Mouse (Mus musculus) stomach, embryonic 16.5 days (tissue): ENCODE measurements at regions not wholly inside any gene's neighbourhood (a gene's known extent, or its start where the extent isn't known, plus 50 kb on each side); places are given as distances from the start of the nearest gene placed in this dataset.

Source experiments
- ATAC-seq: fragments of 200-750 bp; cut with Nextera tagmentation; 2 replicates; pipeline ENCODE4 v1.8.0; 2017; ENCODE audit warnings: moderate number of reproducible peaks, moderate TSS enrichment; ENCODE audit not compliant: insufficient read depth, low FRiP score
- H3K27ac ChIP-seq: fragments of 300-500 bp; sonication (generic); 2 replicates; pipeline ENCODE4 v1.5.1; 2014; ENCODE audit warnings: low read length
- H3K27me3 ChIP-seq: fragments of 300-500 bp; sonication (generic); 2 replicates; pipeline ENCODE4 v1.6.1; 2014; ENCODE audit warnings: low read length, control low read depth, mixed read lengths; ENCODE audit not compliant: control insufficient read depth, insufficient read depth
- H3K36me3 ChIP-seq: fragments of 300-500 bp; sonication (generic); 2 replicates; pipeline ENCODE4 v1.6.1; 2014; ENCODE audit warnings: low read length; ENCODE audit not compliant: control insufficient read depth, insufficient read depth
- H3K4me1 ChIP-seq: fragments of 300-500 bp; sonication (generic); 2 replicates; pipeline ENCODE4 v1.6.1; 2014; ENCODE audit warnings: low read length, control low read depth, mixed read lengths; ENCODE audit not compliant: control insufficient read depth, insufficient read depth
- H3K4me2 ChIP-seq: fragments of 300-500 bp; sonication (generic); 2 replicates; pipeline ENCODE4 v1.6.1; 2014; ENCODE audit warnings: low read depth, low read length, mixed read lengths
- H3K4me3 ChIP-seq: fragments of 300-500 bp; sonication (generic); replicated peaks from 2 replicates; pipeline ENCODE4 v1.5.1; 2014; ENCODE audit warnings: mild to moderate bottlenecking, low read length
- H3K9ac ChIP-seq: fragments of 300-500 bp; sonication (generic); 2 replicates; pipeline ENCODE4 v1.6.1; 2014; ENCODE audit warnings: low read length
- H3K9me3 ChIP-seq: fragments of 300-500 bp; sonication (generic); replicated peaks from 2 replicates; pipeline ENCODE4 v1.6.1; 2016; ENCODE audit warnings: low read length, control low read depth; ENCODE audit not compliant: control insufficient read depth
- WGBS: fragments of 180-500 bp; shearing (Covaris S2); extraction: QIAGEN DNeasy Blood & Tissue Kit; methylation state at CpG from one replicate; pipeline ENCODE4 v1.1.7; 2014; 5-methylcytosine and 5-hydroxymethylcytosine counted together

DNA sequence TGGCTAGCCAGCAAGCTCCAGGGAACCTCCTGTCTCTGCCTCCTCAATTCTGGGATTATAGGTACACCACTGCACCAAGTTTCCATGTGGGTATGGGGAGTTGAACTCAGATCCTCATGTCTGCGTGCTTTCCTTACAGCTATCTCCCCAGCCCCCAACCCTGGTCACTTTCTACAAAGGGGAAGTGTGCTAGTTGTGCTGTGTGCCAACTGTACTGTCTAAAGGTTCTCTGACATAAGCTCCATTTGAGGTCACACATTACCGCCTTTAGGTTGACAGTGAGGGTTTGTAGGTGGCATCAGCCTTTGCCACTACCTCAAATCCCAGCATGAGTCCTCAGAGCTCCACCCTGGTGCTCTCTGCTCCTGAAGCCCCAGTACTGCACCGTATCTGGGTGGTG is 200.7 kb downstream of the Tex29 start:
- H3K4me1 ChIP-seq, result no peaks in the 10 kb centered on the region; the same call in 1 of the 2 replicates
- 0 out of 2 replicates have a peak overlapping the region, but pooled peaks have one; percentile 17 for H3K4me2 ChIP-seq
- H3K9me3 ChIP-seq, result no peaks in the 10 kb centered on the region
- H3K9ac ChIP-seq, result no peak overlapping the region
- no peaks in the 10 kb centered on the region for H3K27me3 ChIP-seq
- no peak for ATAC-seq
- H3K4me3 ChIP-seq, result no peak overlapping the region
- no peaks in the 10 kb centered on the region for H3K36me3 ChIP-seq
- 74% methylated on average over 3 of the region's 3 CpGs for WGBS
- no peak overlapping the region for H3K27ac ChIP-seq

DNA sequence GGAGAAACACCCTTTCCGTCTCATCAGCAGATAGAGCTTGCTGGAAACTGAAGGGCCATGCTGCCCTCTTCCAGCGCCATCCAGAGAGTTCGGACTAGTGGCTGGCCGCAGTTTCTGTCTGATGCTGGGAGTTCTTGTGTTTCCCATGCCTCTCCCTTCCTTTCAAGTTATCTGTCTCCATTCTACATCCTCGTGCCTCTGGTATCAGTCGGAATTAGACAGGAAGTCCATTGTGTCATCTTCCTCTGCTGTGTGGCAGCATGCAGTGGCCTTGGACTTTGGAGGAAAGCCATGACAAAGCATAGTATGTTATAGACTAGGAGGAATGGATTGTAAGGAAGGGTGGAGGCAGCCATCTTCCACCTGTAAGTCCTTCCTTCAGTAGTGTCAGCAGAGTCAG is 201.4 kb downstream of the Tex29 start:
- no peak for ATAC-seq
- 49% methylated on average over 6 of the region's 6 CpGs for WGBS

DNA sequence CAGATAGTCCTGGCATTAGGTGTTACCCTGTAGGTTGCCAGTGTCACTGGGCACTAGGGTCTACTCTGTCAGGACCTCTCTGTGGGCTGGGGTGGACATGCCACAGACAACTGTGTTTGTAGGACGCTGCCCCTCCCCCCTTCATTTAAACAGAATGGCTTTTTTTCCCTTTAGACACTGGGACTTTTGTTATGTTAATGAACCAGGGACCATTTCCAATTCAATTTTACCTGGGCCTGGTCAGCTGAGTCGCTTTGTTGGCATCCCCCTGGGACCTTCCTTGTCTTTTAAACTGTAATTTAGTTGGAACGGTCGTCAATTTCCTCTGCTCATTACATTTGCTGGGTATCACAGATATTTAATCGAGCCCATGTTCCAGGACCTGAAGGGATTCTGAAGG is 210.6 kb downstream of the Tex29 start:
- ATAC-seq, result no peak
- 61% methylated on average over 5 of the region's 5 CpGs for WGBS

More for the DNA sequence above, 201.4 kb downstream of the Tex29 start:
- 0 out of 2 replicates have a peak overlapping the region, but pooled peaks have one; percentile 17 for H3K4me2 ChIP-seq
- H3K27me3 ChIP-seq, result no peaks in the 10 kb centered on the region
- H3K36me3 ChIP-seq, result no peaks in the 10 kb centered on the region
- H3K4me1 ChIP-seq, result no peaks in the 10 kb centered on the region; the same call in 1 of the 2 replicates
- no peak overlapping the region for H3K9ac ChIP-seq
- H3K9me3 ChIP-seq, result no peaks in the 10 kb centered on the region
- no peak overlapping the region for H3K27ac ChIP-seq
- H3K4me3 ChIP-seq, result no peak overlapping the region

GRCm38 (mm10) chr8:12051357-12051756 is 211.1 kb downstream of the Tex29 start:
- Histone ChIP-seq H3K9me3 (no peaks in the 10 kb centered on the region), H3K9ac (no peak overlapping the region), H3K27ac (no peak overlapping the region), H3K36me3 (no peaks in the 10 kb centered on the region), H3K4me1 (no peaks in the 10 kb centered on the region), H3K4me3 (no peak overlapping the region), H3K4me2 (no peak overlapping the region), H3K27me3 (no peaks in the 10 kb centered on the region)
- 38% methylated on average over 12 of the region's 12 CpGs for WGBS
- no peak for ATAC-seq

More for the DNA sequence above, 210.6 kb downstream of the Tex29 start:
- H3K36me3 ChIP-seq, result no peaks in the 10 kb centered on the region
- H3K9me3 ChIP-seq, result no peaks in the 10 kb centered on the region
- no peak overlapping the region for H3K27ac ChIP-seq
- H3K27me3 ChIP-seq, result no peaks in the 10 kb centered on the region
- no peak overlapping the region for H3K4me3 ChIP-seq
- H3K4me1 ChIP-seq, result no peaks in the 10 kb centered on the region
- H3K4me2 ChIP-seq, result no peak overlapping the region
- no peak overlapping the region for H3K9ac ChIP-seq

DNA sequence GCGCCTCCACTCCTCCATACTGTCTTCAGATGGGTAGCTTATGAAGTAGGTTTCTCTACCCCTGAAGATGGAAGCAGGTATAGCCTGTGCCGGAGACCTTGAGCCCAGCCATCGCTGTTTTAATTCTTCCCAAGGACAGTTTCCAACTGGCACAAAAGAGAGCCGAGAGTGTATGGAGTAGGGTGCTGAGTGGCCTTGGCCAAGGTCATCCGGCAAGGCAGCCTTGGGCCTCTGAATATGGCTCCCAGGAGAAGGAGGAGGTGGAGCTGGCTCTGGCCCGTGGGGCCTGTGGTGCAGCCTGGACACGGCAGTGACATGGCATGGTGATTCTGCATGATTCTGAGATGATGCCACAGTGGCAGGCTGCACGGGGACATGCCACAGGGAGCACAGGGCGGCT is 215.7 kb downstream of the Tex29 start:
- H3K27ac ChIP-seq, result no peak overlapping the region
- no peaks in the 10 kb centered on the region for H3K27me3 ChIP-seq
- H3K36me3 ChIP-seq, result no peaks in the 10 kb centered on the region
- H3K4me1 ChIP-seq, result no peaks in the 10 kb centered on the region
- no peak overlapping the region for H3K9ac ChIP-seq
- ATAC-seq, result no peak
- no peaks in the 10 kb centered on the region for H3K9me3 ChIP-seq
- WGBS, result 80% methylated on average over 9 of the region's 9 CpGs
- no peak overlapping the region for H3K4me2 ChIP-seq
- H3K4me3 ChIP-seq, result no peak overlapping the region

- 58% methylated on average over 13 of the region's 13 CpGs for WGBS
- Histone ChIP-seq H3K9me3 (no peaks in the 10 kb centered on the region), H3K27me3 (no peaks in the 10 kb centered on the region), H3K4me3 (no peak overlapping the region), H3K27ac (no peak overlapping the region), H3K36me3 (no peaks in the 10 kb centered on the region), H3K4me1 (no peaks in the 10 kb centered on the region), H3K9ac (no peak overlapping the region), H3K4me2 (no peak overlapping the region)
- no peak for ATAC-seq
Measured at GRCm38 (mm10) chr8:12061237-12061636, 217.4 kb upstream of the A230072I06Rik start.

DNA sequence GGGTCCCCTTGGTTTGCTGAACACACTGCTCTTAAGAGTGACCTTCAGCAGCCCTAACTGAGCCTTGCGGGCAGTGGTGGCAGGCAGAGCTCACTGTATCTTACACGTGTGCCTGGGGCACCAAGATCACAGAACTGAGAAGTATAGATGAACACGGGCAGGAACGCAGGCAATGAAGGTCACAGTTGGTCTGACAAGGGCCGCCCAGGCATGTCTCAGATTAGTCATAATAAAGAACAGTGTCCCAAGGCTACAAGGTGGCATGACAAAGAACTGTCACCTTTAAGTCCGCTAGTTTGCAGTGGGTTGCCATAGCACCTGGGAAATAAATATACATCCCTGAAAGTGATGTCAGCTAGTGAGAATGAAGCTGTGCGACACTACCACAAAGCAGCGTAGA is 215.9 kb upstream of the A230072I06Rik start:
- Histone ChIP-seq H3K27ac (no peak overlapping the region), H3K4me1 (no peaks in the 10 kb centered on the region), H3K27me3 (no peaks in the 10 kb centered on the region), H3K4me3 (no peak overlapping the region), H3K4me2 (no peak overlapping the region), H3K36me3 (no peaks in the 10 kb centered on the region), H3K9ac (no peak overlapping the region), H3K9me3 (no peaks in the 10 kb centered on the region)
- ATAC-seq, result no peak
- WGBS, result 68% methylated on average over 8 of the region's 8 CpGs

DNA sequence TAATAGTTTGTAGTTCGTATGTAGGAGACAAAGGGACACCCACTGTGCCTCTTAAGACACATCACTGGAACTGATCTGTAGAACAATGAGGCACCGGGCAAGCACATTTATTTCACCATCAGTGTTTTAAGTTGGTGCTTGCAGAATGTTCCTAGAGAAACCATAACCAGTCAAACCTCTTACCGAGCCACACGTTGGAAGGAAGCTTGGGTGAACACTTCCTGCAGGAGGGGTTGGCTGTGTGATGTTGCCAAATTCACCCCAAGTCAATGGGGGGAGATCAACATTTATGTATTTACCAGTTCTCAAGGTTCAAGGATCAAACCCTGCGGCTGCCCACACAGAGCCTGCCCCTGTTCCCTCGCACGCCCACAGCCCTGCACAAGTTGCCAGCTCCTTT is 214.0 kb upstream of the A230072I06Rik start:
- no peaks in the 10 kb centered on the region for H3K4me1 ChIP-seq
- no peak overlapping the region for H3K27ac ChIP-seq
- 87% methylated on average over 7 of the region's 7 CpGs for WGBS
- no peaks in the 10 kb centered on the region for H3K27me3 ChIP-seq
- no peaks in the 10 kb centered on the region for H3K36me3 ChIP-seq
- no peaks in the 10 kb centered on the region for H3K9me3 ChIP-seq
- ATAC-seq, result no peak
- H3K4me2 ChIP-seq, result no peak overlapping the region
- no peak overlapping the region for H3K9ac ChIP-seq
- no peak overlapping the region for H3K4me3 ChIP-seq

DNA sequence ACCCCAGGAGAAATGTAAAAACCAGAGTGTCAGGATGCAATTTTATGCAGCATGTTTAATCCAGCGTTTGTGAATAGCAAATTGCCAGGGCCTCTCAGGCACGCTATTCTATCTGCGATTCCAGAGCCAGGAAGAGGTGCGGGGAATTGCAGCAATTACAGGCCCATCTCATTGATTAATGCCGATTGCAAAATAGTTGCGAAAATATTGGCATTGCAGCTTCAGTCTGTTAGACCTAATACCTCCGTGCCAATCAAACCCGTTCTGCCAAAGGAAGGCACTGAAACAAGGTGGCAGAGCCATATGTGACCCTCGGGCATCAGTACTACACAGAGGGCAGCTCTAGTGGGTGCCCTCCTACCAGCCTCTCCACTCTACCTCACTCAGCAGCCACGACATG is 212.2 kb upstream of the A230072I06Rik start:
- H3K27ac ChIP-seq, result no peak overlapping the region
- no peak for ATAC-seq
- no peaks in the 10 kb centered on the region for H3K4me1 ChIP-seq
- no peaks in the 10 kb centered on the region for H3K36me3 ChIP-seq
- no peak overlapping the region for H3K4me3 ChIP-seq
- H3K4me2 ChIP-seq, result no peak overlapping the region
- no peak overlapping the region for H3K9ac ChIP-seq
- WGBS, result 82% methylated on average over 10 of the region's 10 CpGs
- H3K9me3 ChIP-seq, result no peaks in the 10 kb centered on the region
- no peaks in the 10 kb centered on the region for H3K27me3 ChIP-seq
